Comparison of ENCODE assay signal across 8 mouse cellular contexts in genomic region chr3:65391784-65392420, GRCm38 (mm10). TPM values are rescaled to one million over a fixed set of nuclear protein-coding genes. Genes with fewer than 3 reads are reported as not detected.
DNase-seq lines count a peak whose midpoint lies in the region; ATAC-seq and TF ChIP-seq lines count a peak whose summit lies in the region.

No protein-coding gene starts in this region.

- peak overlapping the region; percentile 89 for H3K9ac ChIP-seq in liver, embryonic 16.5 days (ENCODE audit: low read depth, low read length)

- ATAC-seq in liver, embryonic 16.5 days (ENCODE audit: low read depth), result peak; percentile 49

- no peak for TF ChIP-seq CTCF in lung, adult 2 months (IDR thresholded peaks at IDR 0.05; ENCODE audit: insufficient read depth, low read length)
- no peak for TF ChIP-seq CTCF in embryonic fibroblast, embryonic 13.5 days (IDR thresholded peaks at IDR 0.05; ENCODE audit: borderline replicate concordance, insufficient read depth, low read length)
- no peak for TF ChIP-seq CTCF in small intestine, adult 2 months (IDR thresholded peaks at IDR 0.05; ENCODE audit: extremely low read depth, insufficient read length, insufficient replicate concordance, low read depth, low read length)

- peaks cover 3% of the 10 kb centered on the region; the same call in 1 of the 2 replicates for H3K4me1 ChIP-seq in lung, adult 2 months (ENCODE audit: control insufficient read depth, insufficient read depth, low read length)
- H3K4me1 ChIP-seq in embryonic fibroblast, embryonic 13.5 days (ENCODE audit: control insufficient read depth, insufficient read depth, low read length), result 0 out of 2 replicates have a peak, but pooled peaks cover 4% of the 10 kb centered on the region
- H3K4me1 ChIP-seq in liver, embryonic 16.5 days (ENCODE audit: control insufficient read depth, low read depth, low read length), result peaks cover 4% of the 10 kb centered on the region
- H3K4me1 ChIP-seq in small intestine, adult 2 months (ENCODE audit: control insufficient read depth, insufficient read depth, insufficient read length, low read length), result no peaks in the 10 kb centered on the region; the same call in 1 of the 2 replicates

- H3K4me2 ChIP-seq in liver, embryonic 16.5 days (ENCODE audit: low read depth, low read length), result peak overlapping the region; percentile 68

- peak overlapping the region; percentile 98 for H3K4me3 ChIP-seq in lung, adult 2 months (replicated peaks; ENCODE audit: extremely low read depth, low read depth, low read length)
- peak overlapping the region; percentile 90 for H3K4me3 ChIP-seq in embryonic fibroblast, embryonic 13.5 days (ENCODE audit: insufficient read depth, low read length)
- H3K4me3 ChIP-seq in liver, embryonic 16.5 days (ENCODE audit: low read depth, low read length), result peak overlapping the region; percentile 85
- peak overlapping the region; percentile 86 for H3K4me3 ChIP-seq in small intestine, adult 2 months (ENCODE audit: low read depth, low read length)

- H3K27ac ChIP-seq in embryonic fibroblast, embryonic 13.5 days (ENCODE audit: insufficient read depth, low read length), result peak overlapping the region; percentile 56
- peak overlapping the region; percentile 54 for H3K27ac ChIP-seq in liver, embryonic 16.5 days (ENCODE audit: low read length)
- H3K27ac ChIP-seq in small intestine, adult 2 months (ENCODE audit: insufficient read depth, low read depth, low read length), result peak overlapping the region; percentile 62

- DNase-seq in lung, adult 2 months, result no peak
- DNase-seq in lung, adult 18-20 months, result no peak
- peak; percentile 61 for DNase-seq in R1 (ENCODE audit: low read depth, low spot score)
- peak; percentile 56 for DNase-seq in induced T-regulatory cell, adult 2 months (ENCODE audit: low read depth)
- no peak for DNase-seq in layer of hippocampus, adult 9-11 months

- no peaks in the 10 kb centered on the region for H3K9me3 ChIP-seq in liver, embryonic 16.5 days (replicated peaks; ENCODE audit: control insufficient read depth, low read length)

- no peaks in the 10 kb centered on the region for H3K27me3 ChIP-seq in liver, embryonic 16.5 days (ENCODE audit: control insufficient read depth, insufficient read depth, low read depth, low read length)
- no peaks in the 10 kb centered on the region for H3K27me3 ChIP-seq in small intestine, adult 2 months (ENCODE audit: control insufficient read depth, insufficient read depth, low read length)

- TF ChIP-seq POLR2A in lung, adult 2 months (IDR thresholded peaks at IDR 0.05; ENCODE audit: borderline replicate concordance, extremely low read depth, low read depth, low read length), result no peak
- TF ChIP-seq POLR2A in embryonic fibroblast, embryonic 13.5 days (IDR thresholded peaks at IDR 0.05; ENCODE audit: low read depth, low read length), result peak; percentile 19; the same call in 1 of the 2 replicates
- TF ChIP-seq POLR2A in small intestine, adult 2 months (IDR thresholded peaks at IDR 0.05; ENCODE audit: low read depth, low read length), result no peak

- peaks cover 19% of the 10 kb centered on the region for H3K36me3 ChIP-seq in liver, embryonic 16.5 days (ENCODE audit: control insufficient read depth, insufficient read depth)
- H3K36me3 ChIP-seq in small intestine, adult 2 months (ENCODE audit: control insufficient read depth, insufficient read depth, low read length), result peaks cover 24% of the 10 kb centered on the region

- WGBS in lung, adult 2 months, result under 1% methylated on average over 37 of the region's 37 CpGs
- WGBS in liver, embryonic 16.5 days (ENCODE audit: insufficient replicate concordance), result under 1% methylated on average over 36 of the region's 37 CpGs
- WGBS in small intestine, adult 2 months, result under 1% methylated on average over 37 of the region's 37 CpGs

RNA-seq across cellular contexts. Expression of gene Ssr3, which starts 0.5 kb away (rescaled TPM):
- polyA plus RNA-seq in lung, adult 2 months (2012; rRNA removed), result 44.2 and 69.4 TPM in 2 replicates
- 458 and 500 TPM in 2 replicates for polyA plus RNA-seq in embryonic fibroblast, embryonic 13.5 days (2011; ENCODE audit: insufficient read length, low read depth, missing spikeins)
- 122 and 124 TPM in 2 replicates for polyA plus RNA-seq in liver, embryonic 16.5 days (2015; fragmentation: Nextera tagmentation; extraction: Ambion mirVana)
- polyA plus RNA-seq in small intestine, adult 2 months (2012; rRNA removed), result 18.1 and 27.3 TPM in 2 replicates

Comparison
In these comparisons a context has a peak if more than half of its experiments do, and no peak if none do; other contexts are left out.
1. DNase-seq: peak in R1 (single experiment) and induced T-regulatory cell, adult 2 months (single experiment); none in lung, adult 2 months (single experiment), lung, adult 18-20 months (0 of 2) and layer of hippocampus, adult 9-11 months (single experiment).
2. Peak in every context shown above with its lines, with median percentiles within 50 percentile points of each other: H3K4me3 ChIP-seq and H3K27ac ChIP-seq.